Mouse (Mus musculus) C2C12 (cell line): ENCODE data around the gene Mag.

Experiments
- CTCF ChIP-seq: IDR thresholded peaks from one replicate; pipeline ENCODE4 v1.5.1; 2011; ENCODE audit not compliant: control insufficient read depth, insufficient read depth, insufficient read length
- MAX ChIP-seq: IDR thresholded peaks from one replicate; pipeline ENCODE4 v1.6.1; 2011; ENCODE audit warnings: mild to moderate bottlenecking, control low read depth

GRCm38 (mm10) chr7:30945876-30946275, 31.2 kb upstream of the Mag start:
- no peak for TF ChIP-seq CTCF
- no peak for TF ChIP-seq MAX
